Mouse (Mus musculus): ENCODE data around the gene Bcas2. TPM values are rescaled to one million over a fixed set of nuclear protein-coding genes. Genes with fewer than 3 reads are reported as not detected.
"Not testable (repeated sequence)": the region's sequence is repeated elsewhere in the genome, so short reads cannot be mapped to it uniquely, and the experiment has no call there.

The Bcas2 gene
- polyA plus RNA-seq, 1 experiment from 2014 or later: 202 TPM

DNA sequence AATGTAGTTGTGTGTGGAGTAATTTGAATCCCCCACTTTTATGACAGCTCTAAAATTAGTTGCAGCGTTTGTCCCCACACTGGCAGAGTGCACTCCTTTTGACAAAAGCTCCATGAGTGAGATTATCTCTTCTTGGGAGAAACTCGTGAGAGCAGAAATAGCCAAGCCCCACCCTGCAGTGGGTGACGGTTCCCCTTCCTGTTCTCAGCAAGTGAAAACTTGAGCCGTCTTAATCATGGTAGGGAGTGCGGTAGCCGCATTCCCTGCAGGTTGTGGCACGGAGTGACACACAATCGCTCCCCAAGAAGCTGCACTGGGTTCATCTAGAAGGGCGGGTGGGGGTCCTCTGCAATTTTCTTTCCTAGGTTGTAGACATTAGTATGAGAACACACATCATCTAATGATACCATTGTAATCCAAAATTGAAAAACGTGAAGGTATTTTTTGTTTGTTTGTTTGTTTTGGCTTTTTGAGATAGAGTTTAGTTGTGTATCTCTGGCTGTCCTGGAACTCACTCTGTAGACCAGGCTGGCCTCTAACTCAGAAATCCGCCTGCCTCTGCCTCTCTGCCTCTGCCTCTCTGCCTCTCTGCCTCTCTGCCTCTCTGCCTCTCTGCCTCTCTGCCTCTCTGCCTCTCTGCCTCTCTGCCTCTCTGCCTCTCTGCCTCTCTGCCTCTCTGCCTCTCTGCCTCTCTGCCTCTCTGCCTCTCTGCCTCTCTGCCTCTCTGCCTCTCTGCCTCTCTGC, 31.2 kb upstream of the Bcas2 start:
- not testable (repeated sequence) for H3K4me1 ChIP-seq (replicated peaks); H3K9ac ChIP-seq; H3K36me3 ChIP-seq; H3K27ac ChIP-seq (replicated peaks); ATAC-seq (ENCODE audit: low FRiP score, low read depth); H3K4me3 ChIP-seq; H3K27me3 ChIP-seq; H3K9me3 ChIP-seq; H3K4me2 ChIP-seq
- WGBS: 74% methylated on average over 11 of the region's 11 CpGs

DNA sequence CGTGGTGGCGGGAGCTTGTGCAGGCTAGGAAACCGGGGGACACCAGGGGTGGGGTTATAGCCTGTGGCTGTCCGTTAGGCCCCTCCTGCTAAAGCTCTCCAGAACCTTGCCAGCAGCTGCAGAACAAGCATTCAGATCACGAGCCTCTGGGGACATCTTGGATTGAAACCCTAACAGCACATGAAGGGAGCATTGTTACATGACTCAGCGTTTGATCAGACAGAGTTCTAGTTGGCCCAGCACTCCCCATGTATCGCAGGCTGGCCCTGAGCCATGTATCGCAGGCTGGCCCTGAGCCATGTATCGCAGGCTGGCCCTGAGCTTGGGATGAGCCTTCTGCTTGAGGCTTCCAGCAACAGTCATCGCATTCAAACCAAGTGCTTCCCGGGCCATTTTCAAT, 30.2 kb upstream of the Bcas2 start:
- Histone ChIP-seq H3K4me3 (no peak overlapping the region), H3K4me2 (no peak overlapping the region), H3K36me3 (no peaks in the 10 kb centered on the region), H3K27ac (replicated peaks) (no peak overlapping the region), H3K4me1 (replicated peaks) (no peaks in the 10 kb centered on the region), H3K9ac (no peak overlapping the region), H3K27me3 (no peaks in the 10 kb centered on the region), H3K9me3 (no peaks in the 10 kb centered on the region)
- ATAC-seq (ENCODE audit: low FRiP score, low read depth): no peak
- 83% methylated on average over 11 of the region's 11 CpGs for WGBS

DNA sequence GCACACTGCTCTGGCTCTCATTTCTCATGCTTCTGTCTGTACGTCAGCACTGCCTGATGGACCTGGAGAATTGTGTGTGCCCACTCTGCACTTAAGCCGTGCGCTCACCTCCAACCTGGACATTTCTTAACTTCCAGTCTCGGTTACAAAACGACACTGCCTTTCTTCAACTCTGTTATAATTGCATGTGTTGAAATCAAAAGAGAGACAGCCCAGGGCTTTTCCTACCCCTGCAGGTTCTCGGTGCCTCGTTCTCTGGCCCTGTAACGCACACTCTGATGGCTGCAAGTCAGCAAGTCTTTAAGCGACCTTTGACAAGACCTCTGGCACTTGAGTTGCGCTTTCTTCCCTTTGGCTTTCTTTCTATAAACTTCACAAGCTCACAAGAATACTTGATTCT, 29.1 kb upstream of the Bcas2 start:
- Histone ChIP-seq H3K36me3 (no peaks in the 10 kb centered on the region), H3K4me1 (replicated peaks) (0 out of 2 replicates have a peak, but pooled peaks cover 4% of the 10 kb centered on the region), H3K4me2 (no peak overlapping the region), H3K9ac (no peak overlapping the region), H3K9me3 (no peaks in the 10 kb centered on the region), H3K27ac (replicated peaks) (no peak overlapping the region), H3K4me3 (no peak overlapping the region), H3K27me3 (no peaks in the 10 kb centered on the region)
- ATAC-seq (ENCODE audit: low FRiP score, low read depth): no peak
- 91% methylated on average over 10 of the region's 10 CpGs for WGBS

DNA sequence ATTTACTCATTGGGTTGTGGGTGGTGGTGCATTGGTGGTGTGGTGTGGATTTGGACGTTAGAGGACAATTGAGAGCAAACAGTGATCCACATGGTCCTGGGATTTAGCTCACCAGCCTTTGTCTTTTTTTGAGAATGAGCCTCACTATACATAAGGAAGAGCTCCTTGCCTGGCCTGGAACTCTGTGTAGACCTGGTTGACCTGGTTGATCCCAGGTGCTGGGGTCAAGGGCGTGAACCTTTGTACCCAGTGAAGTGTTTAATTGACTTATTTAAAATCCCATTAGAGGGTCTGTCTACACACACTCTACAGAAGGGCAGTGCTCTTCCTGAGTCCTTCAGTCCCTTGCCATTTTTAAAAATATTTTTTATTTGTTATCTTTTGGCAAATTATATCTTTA, 26.1 kb upstream of the Bcas2 start:
- no peaks in the 10 kb centered on the region for H3K36me3 ChIP-seq
- 0 out of 2 replicates have a peak, but pooled peaks cover 4% of the 10 kb centered on the region for H3K4me1 ChIP-seq (replicated peaks)
- H3K4me3 ChIP-seq: no peak overlapping the region
- no peak overlapping the region for H3K4me2 ChIP-seq
- no peak overlapping the region for H3K9ac ChIP-seq
- WGBS: 86% methylated on average over 2 of the region's 2 CpGs
- no peak for ATAC-seq (ENCODE audit: low FRiP score, low read depth)
- H3K9me3 ChIP-seq: no peaks in the 10 kb centered on the region
- no peaks in the 10 kb centered on the region for H3K27me3 ChIP-seq
- H3K27ac ChIP-seq (replicated peaks): no peak overlapping the region

DNA sequence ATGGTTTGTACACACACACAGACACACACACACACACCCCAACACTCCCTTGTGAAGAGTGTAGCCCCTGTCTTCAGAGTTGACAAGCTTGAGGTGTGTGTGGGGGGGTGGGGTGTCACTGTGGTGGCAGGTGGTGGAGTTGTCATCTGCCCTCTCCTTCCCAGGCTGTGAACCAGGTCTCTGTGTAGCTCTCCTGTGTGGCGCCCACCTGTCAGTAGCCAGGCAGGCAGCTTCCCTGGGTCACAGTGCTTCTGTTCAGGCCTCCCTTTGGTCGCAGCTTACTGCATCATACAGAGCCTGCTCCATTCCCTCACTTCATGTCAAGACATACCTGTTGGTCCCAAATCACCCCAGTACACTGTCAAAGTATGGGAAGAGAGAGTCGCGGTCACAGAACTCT, 25.7 kb upstream of the Bcas2 start:
- H3K27me3 ChIP-seq: no peaks in the 10 kb centered on the region
- H3K27ac ChIP-seq (replicated peaks): no peak overlapping the region
- H3K4me2 ChIP-seq: no peak overlapping the region
- 0 out of 2 replicates have a peak, but pooled peaks cover 4% of the 10 kb centered on the region for H3K4me1 ChIP-seq (replicated peaks)
- H3K36me3 ChIP-seq: no peaks in the 10 kb centered on the region
- no peak overlapping the region for H3K4me3 ChIP-seq
- no peaks in the 10 kb centered on the region for H3K9me3 ChIP-seq
- ATAC-seq (ENCODE audit: low FRiP score, low read depth): no peak
- no peak overlapping the region for H3K9ac ChIP-seq
- 75% methylated on average over 4 of the region's 4 CpGs for WGBS

DNA sequence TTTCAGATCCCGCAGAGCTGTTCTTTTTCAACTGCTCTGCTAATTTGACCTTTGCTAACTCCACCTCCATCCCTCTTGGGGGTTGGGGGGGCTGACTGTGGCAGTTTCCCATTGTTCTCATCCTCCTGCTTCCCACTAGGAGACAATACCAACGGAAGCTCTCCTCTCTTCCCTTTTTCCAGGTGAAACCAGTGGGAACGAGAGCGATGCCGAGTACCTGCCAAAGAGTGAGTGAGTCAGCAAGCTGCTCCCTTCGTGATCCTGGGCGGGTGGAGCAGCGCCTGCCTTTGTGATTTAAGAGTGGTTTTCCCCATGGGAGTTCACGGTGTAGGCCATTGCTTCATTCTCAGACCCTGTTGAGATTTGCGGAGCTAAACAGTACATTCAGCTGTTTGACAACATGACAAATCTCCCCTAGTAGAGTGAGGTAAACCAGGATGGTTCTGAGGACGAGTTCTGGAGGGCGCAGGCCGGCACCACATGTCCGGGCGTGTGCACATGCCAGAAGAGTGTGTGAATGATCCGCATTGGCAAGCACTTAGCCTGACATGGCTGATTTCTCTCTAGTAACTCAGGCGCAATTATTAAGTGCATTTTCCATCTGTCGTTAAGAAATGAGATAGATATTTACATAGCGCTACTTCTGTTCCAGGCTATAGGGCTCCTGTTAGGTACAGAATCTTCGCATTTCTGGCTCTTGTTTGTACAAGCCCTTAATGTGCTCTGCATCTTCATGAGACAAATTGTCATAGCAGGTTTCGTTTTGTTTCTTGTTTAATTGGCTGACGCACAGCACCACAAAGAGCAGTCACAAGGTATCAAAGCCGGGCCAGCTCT, 24.9 kb upstream of the Bcas2 start:
- Histone ChIP-seq H3K4me3 (no peak overlapping the region), H3K27me3 (no peaks in the 10 kb centered on the region), H3K36me3 (no peaks in the 10 kb centered on the region), H3K27ac (replicated peaks) (no peak overlapping the region), H3K9ac (no peak overlapping the region), H3K4me1 (replicated peaks) (0 out of 2 replicates have a peak, but pooled peaks cover 4% of the 10 kb centered on the region), H3K9me3 (no peaks in the 10 kb centered on the region), H3K4me2 (no peak overlapping the region)
- WGBS: 52% methylated on average over 23 of the region's 23 CpGs
- ATAC-seq (ENCODE audit: low FRiP score, low read depth): no peak

DNA sequence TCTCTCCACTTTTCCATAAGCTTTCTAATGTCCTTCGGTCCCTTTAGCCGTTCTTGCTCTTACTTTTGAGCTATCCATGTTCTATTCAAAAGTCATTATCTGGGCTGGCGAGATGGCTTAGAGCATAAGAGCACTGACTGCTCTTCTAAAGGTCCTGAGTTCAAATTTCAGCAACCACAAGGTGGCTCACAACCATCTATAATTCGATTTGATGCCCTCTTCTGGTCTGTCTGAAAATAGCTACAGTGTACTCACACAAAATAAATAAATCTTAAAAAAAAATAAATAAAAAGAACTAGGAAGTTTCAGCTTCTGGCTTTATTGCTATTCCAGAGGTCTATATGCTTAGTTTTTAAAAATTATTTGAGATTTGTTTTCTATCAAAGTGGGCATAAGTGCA, 23.7 kb upstream of the Bcas2 start:
- Histone ChIP-seq H3K9me3 (no peaks in the 10 kb centered on the region), H3K4me3 (no peak overlapping the region), H3K4me2 (no peak overlapping the region), H3K27me3 (no peaks in the 10 kb centered on the region), H3K36me3 (no peaks in the 10 kb centered on the region), H3K27ac (replicated peaks) (no peak overlapping the region), H3K9ac (no peak overlapping the region), H3K4me1 (replicated peaks) (0 out of 2 replicates have a peak, but pooled peaks cover 4% of the 10 kb centered on the region)
- 88% methylated on average over 4 of the region's 4 CpGs for WGBS
- ATAC-seq (ENCODE audit: low FRiP score, low read depth): no peak

DNA sequence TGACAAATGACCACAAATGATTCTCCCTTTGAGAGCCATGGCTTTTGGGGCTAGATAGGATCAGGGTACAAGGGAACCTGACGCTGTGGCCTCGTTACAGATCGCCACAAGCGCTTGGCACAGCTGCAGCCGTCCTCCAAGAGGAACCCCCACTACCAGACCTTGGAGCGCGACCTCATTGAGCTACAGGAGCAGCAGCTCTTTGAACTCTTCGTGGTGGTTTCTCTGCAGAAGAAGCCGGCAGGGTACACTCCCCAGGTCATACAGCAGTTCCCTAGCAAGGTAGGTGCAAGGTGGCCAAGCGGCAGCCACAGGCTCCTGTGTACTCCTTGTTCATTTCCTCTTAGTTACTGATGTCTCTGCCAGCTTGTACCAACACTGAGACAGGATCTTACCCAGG, 22.5 kb upstream of the Bcas2 start:
- no peak overlapping the region for H3K9ac ChIP-seq
- no peaks in the 10 kb centered on the region for H3K9me3 ChIP-seq
- no peak overlapping the region for H3K27ac ChIP-seq (replicated peaks)
- no peak overlapping the region for H3K4me2 ChIP-seq
- H3K27me3 ChIP-seq: no peaks in the 10 kb centered on the region
- ATAC-seq (ENCODE audit: low FRiP score, low read depth): no peak
- no peaks in the 10 kb centered on the region for H3K36me3 ChIP-seq
- no peak overlapping the region for H3K4me3 ChIP-seq
- 89% methylated on average over 10 of the region's 10 CpGs for WGBS
- H3K4me1 ChIP-seq (replicated peaks): 0 out of 2 replicates have a peak, but pooled peaks cover 4% of the 10 kb centered on the region

DNA sequence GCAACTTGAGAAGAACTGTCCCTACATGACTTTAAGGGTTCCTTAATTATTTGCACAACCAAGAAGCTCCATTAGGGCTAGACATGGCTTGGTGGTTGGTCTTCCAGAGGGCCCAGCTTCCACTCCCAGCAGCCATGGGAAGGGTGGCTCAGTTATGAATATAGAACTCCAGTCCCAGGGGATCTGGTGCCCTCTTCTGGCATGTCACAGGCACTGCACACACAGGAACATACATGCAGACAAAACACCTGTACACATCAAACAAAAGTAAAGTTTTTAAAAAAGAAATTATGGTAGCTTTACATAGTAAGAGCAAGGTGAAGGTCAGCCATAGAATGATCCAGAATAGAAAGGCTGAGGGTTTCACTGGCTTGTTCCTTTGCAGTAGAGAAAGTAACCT, 17.7 kb upstream of the Bcas2 start:
- no peaks in the 10 kb centered on the region for H3K9me3 ChIP-seq
- ATAC-seq (ENCODE audit: low FRiP score, low read depth): no peak
- H3K4me3 ChIP-seq: no peak overlapping the region
- H3K4me1 ChIP-seq (replicated peaks): no peaks in the 10 kb centered on the region
- H3K4me2 ChIP-seq: no peak overlapping the region
- H3K27ac ChIP-seq (replicated peaks): no peak overlapping the region
- no peaks in the 10 kb centered on the region for H3K36me3 ChIP-seq
- H3K27me3 ChIP-seq: no peaks in the 10 kb centered on the region
- no peak overlapping the region for H3K9ac ChIP-seq

DNA sequence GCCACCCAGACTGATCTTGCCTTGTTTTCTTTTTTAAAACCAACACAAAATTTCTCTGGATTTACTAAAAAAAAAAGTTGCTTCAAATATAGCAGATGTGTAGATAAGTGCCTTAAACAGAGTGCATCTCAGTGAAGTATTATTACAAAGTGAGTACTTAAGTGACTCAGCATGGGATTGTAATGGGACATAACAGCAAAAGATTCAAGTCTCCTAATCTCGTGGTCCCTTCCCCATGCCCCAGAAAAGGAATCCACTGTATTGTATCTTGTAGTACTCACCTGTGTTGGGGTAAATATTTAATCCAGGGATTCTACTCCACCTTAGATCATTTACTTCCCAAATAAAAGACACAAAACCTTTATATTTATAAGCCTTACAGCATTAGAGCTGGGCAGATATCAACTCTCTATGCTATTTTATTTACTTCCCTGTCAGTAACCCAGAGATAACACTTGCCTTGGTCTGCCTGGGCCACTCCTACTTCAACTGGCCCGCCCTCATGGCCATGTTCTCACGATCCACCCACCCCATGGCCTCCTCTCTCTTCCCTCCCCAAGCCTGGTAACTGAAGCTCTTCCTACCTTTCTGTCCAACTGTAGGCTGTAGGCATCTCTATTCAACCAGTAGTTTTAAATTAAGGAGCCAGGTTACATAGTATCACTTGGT, 12.1 kb upstream of the Bcas2 start:
- no peaks in the 10 kb centered on the region for H3K27me3 ChIP-seq
- H3K4me3 ChIP-seq: no peak overlapping the region
- no peak for ATAC-seq (ENCODE audit: low FRiP score, low read depth)
- no peak overlapping the region for H3K4me2 ChIP-seq
- no peaks in the 10 kb centered on the region for H3K4me1 ChIP-seq (replicated peaks)
- no peak overlapping the region for H3K27ac ChIP-seq (replicated peaks)
- no peaks in the 10 kb centered on the region for H3K36me3 ChIP-seq
- WGBS: 74% methylated on average over 3 of the region's 3 CpGs
- H3K9ac ChIP-seq: no peak overlapping the region
- no peaks in the 10 kb centered on the region for H3K9me3 ChIP-seq

DNA sequence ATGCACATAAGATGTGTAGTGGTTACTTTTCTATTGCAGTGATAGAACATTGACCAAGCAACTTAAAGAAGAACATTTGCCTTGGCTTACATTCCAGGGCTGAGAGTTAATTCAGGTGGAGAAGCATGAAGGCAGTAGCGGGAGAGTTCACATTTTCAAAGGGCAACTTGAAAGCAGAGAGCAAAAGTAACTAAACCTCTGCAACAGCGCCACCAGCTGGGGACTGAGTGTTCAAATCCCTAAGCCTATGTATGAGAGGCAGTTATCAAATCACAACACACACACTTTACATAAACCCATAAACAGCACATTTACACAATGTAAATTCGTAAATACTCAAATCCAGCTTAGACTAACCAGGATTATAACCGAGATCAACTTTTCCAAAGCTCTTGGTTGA, 1.7 kb upstream of the Bcas2 start:
- WGBS: 10% methylated on average over 4 of the region's 4 CpGs
- H3K9ac ChIP-seq: no peak overlapping the region
- H3K4me2 ChIP-seq: no peak overlapping the region
- H3K27ac ChIP-seq (replicated peaks): no peak overlapping the region
- H3K9me3 ChIP-seq: no peaks in the 10 kb centered on the region
- ATAC-seq (ENCODE audit: low FRiP score, low read depth): no peak
- H3K27me3 ChIP-seq: no peaks in the 10 kb centered on the region
- H3K36me3 ChIP-seq: peaks cover 8% of the 10 kb centered on the region
- H3K4me3 ChIP-seq: no peak overlapping the region
- H3K4me1 ChIP-seq (replicated peaks): peaks cover 13% of the 10 kb centered on the region

DNA sequence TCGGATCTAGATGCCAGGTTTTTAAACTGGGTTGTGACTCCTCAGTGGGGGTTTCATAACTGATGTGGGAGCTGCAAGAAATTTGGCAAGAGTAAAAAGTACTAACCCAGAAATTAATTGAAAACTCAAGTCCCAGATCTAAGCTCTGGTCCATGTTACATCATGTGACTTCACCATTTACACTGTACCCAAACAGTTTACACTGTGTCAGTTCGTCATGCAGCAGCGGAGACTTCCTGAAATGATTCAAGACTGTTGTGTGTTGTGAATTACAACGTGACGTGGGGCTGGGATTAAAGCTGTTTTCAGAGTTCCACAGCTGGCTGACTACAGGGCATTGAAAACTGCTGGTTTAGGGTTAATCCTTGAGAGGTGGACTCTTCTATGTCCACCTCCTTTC, 1.2 kb downstream of the Bcas2 start:
- Histone ChIP-seq H3K9ac (peak overlapping the region; percentile 84), H3K4me1 (replicated peaks) (peaks cover 13% of the 10 kb centered on the region), H3K4me2 (peak overlapping the region; percentile 71), H3K27ac (replicated peaks) (no peak overlapping the region), H3K27me3 (no peaks in the 10 kb centered on the region), H3K36me3 (peaks cover 30% of the 10 kb centered on the region), H3K9me3 (no peaks in the 10 kb centered on the region), H3K4me3 (peak overlapping the region; percentile 88)
- no peak for ATAC-seq (ENCODE audit: low FRiP score, low read depth)
- 62% methylated on average over 5 of the region's 5 CpGs for WGBS
